Mouse (Mus musculus) midbrain, embryonic 11.5 days (tissue): ENCODE measurements around the gene Msi2. TPM values are rescaled to one million over a fixed set of nuclear protein-coding genes. Genes with fewer than 3 reads are reported as not detected.
A peak's percentile ranks its signal among the peaks of the same experiment; 100 is the strongest.

Experiments used
- ATAC-seq: fragments of 200-750 bp; cut with Nextera tagmentation; 2 replicates; pipeline ENCODE4 v1.8.0; 2017; ENCODE audit warnings: moderate TSS enrichment, moderate library complexity; ENCODE audit not compliant: low FRiP score
- DNase-seq: peaks from one replicate; pipeline ENCODE4 v3.0.0; 2015; ENCODE audit warnings: low spot score; ENCODE audit errors: missing footprints
- H3K27ac ChIP-seq: fragments of 300-500 bp; sonication (generic); 2 replicates; pipeline ENCODE4 v1.5.1; 2014; ENCODE audit warnings: low read depth, low read length
- H3K27me3 ChIP-seq: fragments of 300-500 bp; sonication (generic); 2 replicates; pipeline ENCODE4 v1.6.1; 2014; ENCODE audit warnings: mild to moderate bottlenecking, low read length, moderate library complexity, mixed read lengths; ENCODE audit not compliant: control insufficient read depth, insufficient read depth
- H3K36me3 ChIP-seq: fragments of 300-500 bp; sonication (generic); 2 replicates; pipeline ENCODE4 v1.6.1; 2014; ENCODE audit warnings: mild to moderate bottlenecking, low read length, moderate library complexity, mixed read lengths; ENCODE audit not compliant: control insufficient read depth, insufficient read depth
- H3K4me1 ChIP-seq: fragments of 300-500 bp; sonication (generic); 2 replicates; pipeline ENCODE4 v1.6.1; 2014; ENCODE audit warnings: low read length; ENCODE audit not compliant: control insufficient read depth, insufficient read depth
- H3K4me2 ChIP-seq: fragments of 300-500 bp; sonication (generic); 2 replicates; pipeline ENCODE4 v1.6.1; 2014; ENCODE audit warnings: mild to moderate bottlenecking, moderate library complexity
- H3K4me3 ChIP-seq: fragments of 300-500 bp; sonication (generic); 2 replicates; pipeline ENCODE4 v1.5.1; 2014; ENCODE audit warnings: low read depth, low read length
- H3K9ac ChIP-seq: fragments of 300-500 bp; sonication (generic); 2 replicates; pipeline ENCODE4 v1.6.1; 2014; ENCODE audit warnings: low read length
- H3K9me3 ChIP-seq: fragments of 300-500 bp; sonication (generic); 2 replicates; pipeline ENCODE4 v1.6.1; 2016; ENCODE audit warnings: low read length; ENCODE audit not compliant: control insufficient read depth
- WGBS: fragments of 180-500 bp; shearing (Covaris S2); extraction: QIAGEN DNeasy Blood & Tissue Kit; methylation state at CpG from one replicate; pipeline ENCODE4 v1.1.7; 2014; 5-methylcytosine and 5-hydroxymethylcytosine counted together
- polyA plus RNA-seq: library from polyadenylated mRNA; unstranded; fragments of >200 nt; fragmentation: Nextera tagmentation; extraction: Ambion mirVana; gene quantifications from 2 replicates; pipeline ENCODE4 v1.2.1, GENCODE M21; 2014

Gene Msi2
- polyA plus RNA-seq, 1 experiment from 2014 or later, result 27.0 TPM

- H3K36me3 ChIP-seq, result peaks cover 3% of the 10 kb centered on the region; the same call in 1 of the 2 replicates
- H3K9me3 ChIP-seq, result no peaks in the 10 kb centered on the region
- H3K27me3 ChIP-seq, result no peaks in the 10 kb centered on the region
- peak overlapping the region; percentile 29; the same call in 1 of the 2 replicates for H3K9ac ChIP-seq
- peaks cover 39% of the 10 kb centered on the region for H3K4me1 ChIP-seq
- H3K4me3 ChIP-seq, result no peak overlapping the region
- H3K27ac ChIP-seq, result peak overlapping the region; percentile 75
- WGBS, result 39% methylated on average over 18 of the region's 18 CpGs
- DNase-seq (no peak), ATAC-seq (peak; percentile 54)
- H3K4me2 ChIP-seq, result no peak overlapping the region
These were observed 304.0 kb downstream of the Msi2 start for GRCm38 (mm10) chr11:88414157-88414870.

GRCm38 (mm10) chr11:88412423-88413094 lies 305.8 kb downstream of the Msi2 start:
- DNase-seq (peak; percentile 97), ATAC-seq (peak; percentile 85)
- no peaks in the 10 kb centered on the region for H3K27me3 ChIP-seq
- H3K9ac ChIP-seq, result no peak overlapping the region
- peaks cover 3% of the 10 kb centered on the region; the same call in 1 of the 2 replicates for H3K36me3 ChIP-seq
- peaks cover 32% of the 10 kb centered on the region for H3K4me1 ChIP-seq
- H3K9me3 ChIP-seq, result no peaks in the 10 kb centered on the region
- peak overlapping the region; percentile 75 for H3K27ac ChIP-seq
- H3K4me3 ChIP-seq, result no peak overlapping the region
- no peak overlapping the region for H3K4me2 ChIP-seq
- 23% methylated on average over 5 of the region's 5 CpGs for whole genome bisulfite sequencing

- ATAC-seq, result no peak
- Histone ChIP-seq H3K27ac (0 out of 2 replicates have a peak overlapping the region, but pooled peaks have one; percentile 22), H3K36me3 (no peaks in the 10 kb centered on the region), H3K4me2 (no peak overlapping the region), H3K9ac (no peak overlapping the region), H3K4me3 (no peak overlapping the region), H3K9me3 (no peaks in the 10 kb centered on the region), H3K27me3 (no peaks in the 10 kb centered on the region), H3K4me1 (peaks cover 50% of the 10 kb centered on the region)
- DNase-seq, result no peak
- 88% methylated on average over 8 of the region's 8 CpGs for whole genome bisulfite sequencing
These were observed 310.0 kb downstream of the Msi2 start for GRCm38 (mm10) chr11:88408305-88408704.

GRCm38 (mm10) chr11:88406408-88406915 lies 311.9 kb downstream of the Msi2 start:
- Histone ChIP-seq H3K27ac (peak overlapping the region; percentile 70), H3K9me3 (no peaks in the 10 kb centered on the region), H3K4me3 (no peak overlapping the region), H3K4me1 (peaks cover 58% of the 10 kb centered on the region), H3K27me3 (no peaks in the 10 kb centered on the region), H3K9ac (no peak overlapping the region), H3K36me3 (no peaks in the 10 kb centered on the region), H3K4me2 (no peak overlapping the region)
- WGBS, result 31% methylated on average over 3 of the region's 3 CpGs
- ATAC-seq, result peak; percentile 74
- no peak for DNase-seq

GRCm38 (mm10) chr11:88404816-88405613 lies 313.3 kb downstream of the Msi2 start:
- 46% methylated on average over 17 of the region's 17 CpGs for WGBS
- Histone ChIP-seq H3K27me3 (no peaks in the 10 kb centered on the region), H3K4me2 (no peak overlapping the region), H3K36me3 (no peaks in the 10 kb centered on the region), H3K4me3 (no peak overlapping the region), H3K27ac (peak overlapping the region; percentile 52), H3K9me3 (no peaks in the 10 kb centered on the region), H3K4me1 (peaks cover 58% of the 10 kb centered on the region), H3K9ac (peak overlapping the region; percentile 2; the same call in 1 of the 2 replicates)
- ATAC-seq, result 0 out of 2 replicates have a peak, but pooled peaks have one; percentile 19
- peak; percentile 92 for DNase-seq

- Histone ChIP-seq H3K4me3 (no peak overlapping the region), H3K4me2 (no peak overlapping the region)
- WGBS, result 78% methylated on average over 5 of the region's 5 CpGs
These were observed 314.1 kb downstream of the Msi2 start for GRCm38 (mm10) chr11:88404247-88404677.

GRCm38 (mm10) chr11:88402290-88402689 lies 316.0 kb downstream of the Msi2 start:
- no peak for DNase-seq
- H3K4me2 ChIP-seq, result no peak overlapping the region
- no peak overlapping the region; the same call in 1 of the 2 replicates for H3K9ac ChIP-seq
- no peak overlapping the region for H3K4me3 ChIP-seq
- ATAC-seq, result no peak
- peak overlapping the region; percentile 65 for H3K27ac ChIP-seq
- H3K36me3 ChIP-seq, result no peaks in the 10 kb centered on the region
- H3K4me1 ChIP-seq, result peaks cover 58% of the 10 kb centered on the region
- WGBS, result 42% methylated on average over 7 of the region's 7 CpGs
- no peaks in the 10 kb centered on the region for H3K9me3 ChIP-seq
- no peaks in the 10 kb centered on the region for H3K27me3 ChIP-seq

More at GRCm38 (mm10) chr11:88404247-88404677, 314.1 kb downstream of the Msi2 start:
- Histone ChIP-seq H3K27ac (peak overlapping the region; percentile 52; the same call in 1 of the 2 replicates), H3K4me1 (peaks cover 60% of the 10 kb centered on the region), H3K36me3 (no peaks in the 10 kb centered on the region), H3K27me3 (no peaks in the 10 kb centered on the region), H3K9ac (no peak overlapping the region; the same call in 1 of the 2 replicates), H3K9me3 (no peaks in the 10 kb centered on the region)
- ATAC-seq (no peak), DNase-seq (no peak)

- Histone ChIP-seq H3K4me2 (no peak overlapping the region), H3K27ac (no peak overlapping the region), H3K27me3 (no peaks in the 10 kb centered on the region), H3K9ac (no peak overlapping the region), H3K9me3 (no peaks in the 10 kb centered on the region), H3K4me3 (no peak overlapping the region), H3K4me1 (peaks cover 49% of the 10 kb centered on the region), H3K36me3 (no peaks in the 10 kb centered on the region)
- 82% methylated on average over 6 of the region's 6 CpGs for WGBS
- ATAC-seq (no peak), DNase-seq (no peak)
These were observed 317.0 kb downstream of the Msi2 start for GRCm38 (mm10) chr11:88401333-88401732.
